Comparison of ENCODE assay signal across 1 mouse cellular context in the genomic region with DNA sequence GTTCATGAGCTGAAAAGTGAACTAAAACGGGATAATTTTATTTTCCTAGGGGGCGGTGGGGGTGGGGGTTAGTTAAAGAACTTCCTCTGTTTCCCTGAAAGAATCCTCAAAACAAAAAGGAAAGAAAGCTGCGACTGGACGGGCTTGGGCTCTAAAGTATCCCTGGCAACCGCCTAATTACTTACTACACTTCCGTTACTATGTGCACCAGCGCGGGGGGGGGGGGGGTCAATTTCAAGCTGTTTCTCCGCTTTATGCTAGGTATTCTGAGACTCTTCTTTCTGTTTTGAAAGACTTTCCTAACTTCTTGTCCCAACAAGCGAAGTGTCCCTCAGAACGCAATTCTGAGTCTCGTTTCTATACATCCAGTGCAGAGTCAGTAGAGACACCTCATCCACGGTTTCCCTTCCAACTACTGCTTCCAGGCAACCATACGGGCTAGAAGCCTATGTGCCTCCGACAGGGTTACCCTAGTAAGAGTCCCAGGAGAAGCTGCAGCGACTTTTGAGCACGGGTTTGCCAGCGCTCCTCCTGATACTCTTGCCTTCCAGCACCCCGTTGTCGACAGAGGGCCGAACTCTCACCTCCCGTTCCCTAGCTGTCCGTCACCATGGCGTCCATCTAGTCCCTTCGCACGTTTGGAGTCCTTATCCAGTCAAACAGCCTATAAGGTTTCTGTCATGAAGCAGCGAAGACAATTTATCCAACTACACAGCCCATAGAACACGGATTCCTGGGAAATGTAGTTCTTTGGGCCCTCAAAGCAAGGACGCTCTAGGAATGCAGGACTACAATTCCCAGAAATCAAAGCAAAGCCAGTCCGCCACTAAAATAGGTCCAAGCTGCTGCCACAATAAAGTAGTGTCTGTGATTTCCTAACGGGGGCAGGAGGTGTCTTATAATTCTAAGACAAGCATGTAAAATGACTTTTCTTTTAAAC.
TF ChIP-seq lines count a peak whose summit lies in the region.

No protein-coding gene starts in this region.

TF ChIP-seq in MEL, 35 proteins besides CTCF, POLR2A, EP300 and RAD21 (continued from another document):
- TF ChIP-seq MYC (IDR thresholded peaks at IDR 0.05; ENCODE audit: low read depth, low read length) (peak; percentile 57; the same call in 1 of the 2 replicates), SIN3A (IDR thresholded peaks at IDR 0.05; ENCODE audit: low read length) (peak; percentile 67), TAL1 (IDR thresholded peaks at IDR 0.05; ENCODE audit: low read length) (peak; percentile 23; the same call in 1 of the 2 replicates), MAZ (IDR thresholded peaks at IDR 0.05; ENCODE audit: low read depth, low read length) (0 out of 2 replicates have a peak, but pooled peaks have one; percentile 64)
TF ChIP-seq in MEL: peak in this region for 10.
